Mouse (Mus musculus): ENCODE results near the gene Slc5a10. TPM values are rescaled to one million over a fixed set of nuclear protein-coding genes. Genes with fewer than 3 reads are reported as not detected.
"Not testable (repeated sequence)": the region's sequence is repeated elsewhere in the genome, so short reads cannot be mapped to it uniquely, and the experiment has no call there.

Gene Slc5a10
- total RNA-seq, 4 experiments from 2014 or later, result 0.23 to 0.55 (median 0.41) TPM

GRCm38 (mm10) chr11:61649626-61650025, 71.0 kb downstream of the Slc5a10 start:
- DNase-seq (ENCODE audit: low spot score in 2 of 2), result no peak

- no peak for DNase-seq (ENCODE audit: low spot score in 2 of 2)
Observed at GRCm38 (mm10) chr11:61649163-61649580, 71.5 kb downstream of the Slc5a10 start.

GRCm38 (mm10) chr11:61648749-61649115, 71.9 kb downstream of the Slc5a10 start:
- peak; percentile 47 to 51 for DNase-seq (ENCODE audit: low spot score in 2 of 2)

GRCm38 (mm10) chr11:61647956-61648748, 72.5 kb downstream of the Slc5a10 start:
- no peak for DNase-seq (ENCODE audit: low spot score in 2 of 2)

- no peak for DNase-seq (ENCODE audit: low spot score in 2 of 2)
Observed at GRCm38 (mm10) chr11:61647110-61647910, 73.3 kb downstream of the Slc5a10 start.

GRCm38 (mm10) chr11:61646499-61647039, 74.1 kb downstream of the Slc5a10 start:
- no peak for DNase-seq (ENCODE audit: low spot score in 2 of 2)

GRCm38 (mm10) chr11:61645357-61645857, 75.2 kb downstream of the Slc5a10 start:
- DNase-seq (ENCODE audit: low spot score in 2 of 2), result no peak

- DNase-seq (ENCODE audit: low spot score in 2 of 2), result peak; percentile 64 to 68
Observed at GRCm38 (mm10) chr11:61644576-61645326, 75.9 kb downstream of the Slc5a10 start.

GRCm38 (mm10) chr11:61643184-61643961, 77.3 kb downstream of the Slc5a10 start:
- no peak for DNase-seq (ENCODE audit: low spot score in 2 of 2)

GRCm38 (mm10) chr11:61642106-61642505, 78.5 kb downstream of the Slc5a10 start:
- no peak for DNase-seq (ENCODE audit: low spot score in 2 of 2)

- not testable (repeated sequence) for DNase-seq (ENCODE audit: low spot score in 2 of 2)
Observed at GRCm38 (mm10) chr11:61640585-61640984, 80.0 kb downstream of the Slc5a10 start.

GRCm38 (mm10) chr11:61639601-61640177, 80.9 kb downstream of the Slc5a10 start:
- no peak for DNase-seq (ENCODE audit: low spot score in 2 of 2)

GRCm38 (mm10) chr11:61638764-61639536, 81.7 kb downstream of the Slc5a10 start:
- no peak for DNase-seq (ENCODE audit: low spot score in 2 of 2)

- no peak for DNase-seq (ENCODE audit: low spot score in 2 of 2)
Observed at GRCm38 (mm10) chr11:61637856-61638255, 82.8 kb downstream of the Slc5a10 start.

GRCm38 (mm10) chr11:61637413-61637812, 83.2 kb downstream of the Slc5a10 start:
- no peak for DNase-seq (ENCODE audit: low spot score in 2 of 2)

- DNase-seq (ENCODE audit: low spot score in 2 of 2), result not testable (repeated sequence)
Observed at GRCm38 (mm10) chr11:61636309-61636708, 84.3 kb downstream of the Slc5a10 start.

- DNase-seq (ENCODE audit: low spot score in 2 of 2), result no peak
Observed at GRCm38 (mm10) chr11:61629621-61630020, 91.0 kb downstream of the Slc5a10 start.

GRCm38 (mm10) chr11:61626509-61626908, 94.1 kb downstream of the Slc5a10 start:
- no peak for DNase-seq (ENCODE audit: low spot score in 2 of 2)

- DNase-seq (ENCODE audit: low spot score in 2 of 2), result no peak
Observed at GRCm38 (mm10) chr11:61625136-61625535, 95.5 kb downstream of the Slc5a10 start.

All from layer of hippocampus, adult 8-10 months (tissue).